ENCODE assay signal across 11 mouse cellular contexts in the genomic region with DNA sequence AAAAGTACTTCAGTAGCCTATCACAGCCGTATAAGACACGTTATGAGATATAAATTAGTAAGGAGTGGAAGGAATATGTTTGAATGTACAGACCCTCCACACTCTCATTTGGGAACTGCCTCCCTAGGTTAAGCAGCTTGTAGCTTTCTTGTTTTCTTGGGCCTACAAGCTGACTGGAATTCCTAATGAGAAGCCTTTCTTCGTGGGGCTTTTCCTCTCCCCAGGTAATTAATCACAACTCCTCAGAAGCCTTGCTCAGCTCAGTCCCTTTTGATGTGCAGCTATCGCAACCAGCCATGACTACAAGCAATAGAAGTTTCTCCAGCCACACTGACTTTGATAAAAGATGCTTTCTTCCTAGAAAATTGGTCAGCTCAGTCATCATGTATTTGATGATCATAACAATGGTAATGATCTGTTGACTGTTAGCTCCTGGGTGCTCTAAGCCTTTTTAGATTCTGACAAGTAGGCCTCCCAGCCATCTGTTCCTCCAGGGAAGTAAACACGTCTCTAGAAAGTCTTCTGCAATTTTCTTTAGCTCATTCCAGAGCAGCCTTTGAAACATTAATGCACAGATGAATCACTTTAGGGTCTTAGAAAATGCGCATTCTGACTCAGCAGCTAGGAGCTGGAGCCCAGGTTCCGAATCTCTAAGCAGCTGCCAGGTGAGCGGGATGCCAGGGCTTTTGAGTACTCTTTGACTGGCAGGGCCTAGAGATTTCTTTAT.
DNase-seq lines count a peak whose midpoint lies in the region; ATAC-seq lines count a peak whose summit lies in the region.
"Had no signal": no experiment of that assay in that cellular context is flagged by ENCODE, and none has a peak within 500 bp of the region (broad histone marks: within the 10 kb centered on the region; RNA-seq: fewer than 3 reads in every experiment).

No protein-coding gene starts in this region.

- H3K9me3 ChIP-seq in midbrain, embryonic 11.5 days (ENCODE audit: control insufficient read depth, low read length), result no peaks in the 10 kb centered on the region
- H3K9me3 ChIP-seq in midbrain, embryonic 10.5 days (replicated peaks), result no peaks in the 10 kb centered on the region
- H3K9me3 ChIP-seq in forebrain, embryonic 13.5 days (replicated peaks), result no peaks in the 10 kb centered on the region
- H3K9me3 ChIP-seq: embryonic facial prominence, embryonic 12.5 days; limb, embryonic 12.5 days had no signal

- no peak overlapping the region for H3K9ac ChIP-seq in midbrain, embryonic 11.5 days (ENCODE audit: low read length)
- no peak overlapping the region for H3K9ac ChIP-seq in forebrain, embryonic 13.5 days
- H3K9ac ChIP-seq: embryonic facial prominence, embryonic 12.5 days; limb, embryonic 12.5 days had no signal

- no peak overlapping the region for H3K4me3 ChIP-seq in midbrain, embryonic 11.5 days (ENCODE audit: low read depth, low read length)
- no peak overlapping the region for H3K4me3 ChIP-seq in midbrain, embryonic 10.5 days
- H3K4me3 ChIP-seq in forebrain, embryonic 13.5 days, result no peak overlapping the region
- H3K4me3 ChIP-seq: embryonic facial prominence, embryonic 12.5 days; limb, embryonic 12.5 days had no signal

- no peak for DNase-seq in midbrain, embryonic 11.5 days (ENCODE audit: low spot score, missing footprints)
- no peak for DNase-seq in midbrain, embryonic 10.5 days (ENCODE audit: low spot score)
- peak; percentile 24 for DNase-seq in hindlimb bud, embryonic 11.5 days (ENCODE audit: extremely low spot score, low read depth, low spot score)
- peak; percentile 21 for DNase-seq in right cerebral cortex, postnatal 25 days
- no peak for DNase-seq in retina, postnatal 1 day
- DNase-seq in T-cell, adult 2 months (ENCODE audit: low spot score), result no peak
- no peak for DNase-seq in B cell, adult 2 months
- DNase-seq: kidney, postnatal 14 days had no signal

- H3K4me1 ChIP-seq in midbrain, embryonic 11.5 days (ENCODE audit: control insufficient read depth, insufficient read depth, low read length), result peaks cover 5% of the 10 kb centered on the region
- H3K4me1 ChIP-seq in midbrain, embryonic 10.5 days, result peaks cover 14% of the 10 kb centered on the region
- H3K4me1 ChIP-seq in forebrain, embryonic 13.5 days, result peaks cover 13% of the 10 kb centered on the region
- H3K4me1 ChIP-seq: embryonic facial prominence, embryonic 12.5 days; limb, embryonic 12.5 days had no signal

- H3K27me3 ChIP-seq in midbrain, embryonic 11.5 days (ENCODE audit: control insufficient read depth, insufficient read depth, low read length), result no peaks in the 10 kb centered on the region
- no peaks in the 10 kb centered on the region for H3K27me3 ChIP-seq in midbrain, embryonic 10.5 days (ENCODE audit: low read depth, poor library complexity, severe bottlenecking)
- H3K27me3 ChIP-seq in forebrain, embryonic 13.5 days, result no peaks in the 10 kb centered on the region
- H3K27me3 ChIP-seq: embryonic facial prominence, embryonic 12.5 days; limb, embryonic 12.5 days had no signal

- H3K4me2 ChIP-seq in midbrain, embryonic 11.5 days, result no peak overlapping the region
- H3K4me2 ChIP-seq in forebrain, embryonic 13.5 days, result no peak overlapping the region
- H3K4me2 ChIP-seq: embryonic facial prominence, embryonic 12.5 days; limb, embryonic 12.5 days had no signal

- ATAC-seq in midbrain, embryonic 11.5 days (ENCODE audit: low FRiP score), result peak; percentile 30; the same call in 1 of the 2 replicates
- ATAC-seq in forebrain, embryonic 13.5 days, result peak; percentile 50; the same call in 1 of the 2 replicates

- H3K27ac ChIP-seq in midbrain, embryonic 11.5 days (ENCODE audit: low read depth, low read length), result no peak overlapping the region
- H3K27ac ChIP-seq in midbrain, embryonic 10.5 days (replicated peaks), result no peak overlapping the region
- no peak overlapping the region for H3K27ac ChIP-seq in forebrain, embryonic 13.5 days
- H3K27ac ChIP-seq: embryonic facial prominence, embryonic 12.5 days; limb, embryonic 12.5 days had no signal

- WGBS in midbrain, embryonic 11.5 days, result 26% methylated on average over 8 of the region's 8 CpGs
- 24% methylated on average over 8 of the region's 8 CpGs for WGBS in midbrain, embryonic 10.5 days
- WGBS in forebrain, embryonic 13.5 days, result 10% methylated on average over 8 of the region's 8 CpGs

- no peaks in the 10 kb centered on the region for H3K36me3 ChIP-seq in midbrain, embryonic 11.5 days (ENCODE audit: control insufficient read depth, insufficient read depth, low read length)
- H3K36me3 ChIP-seq in midbrain, embryonic 10.5 days, result no peaks in the 10 kb centered on the region
- H3K36me3 ChIP-seq in forebrain, embryonic 13.5 days (ENCODE audit: poor library complexity, severe bottlenecking), result no peaks in the 10 kb centered on the region
- H3K36me3 ChIP-seq: embryonic facial prominence, embryonic 12.5 days; limb, embryonic 12.5 days had no signal

Comparison
In these comparisons a context has a peak if more than half of its experiments do, and no peak if none do; other contexts are left out.
1. DNase-seq: peak in hindlimb bud, embryonic 11.5 days (single experiment) and right cerebral cortex, postnatal 25 days (single experiment); none in midbrain, embryonic 11.5 days (single experiment), midbrain, embryonic 10.5 days (single experiment), retina, postnatal 1 day (single experiment), T-cell, adult 2 months (single experiment) and B cell, adult 2 months (0 of 2).